Mouse (Mus musculus) neural tube, embryonic 15.5 days (tissue): Measurements from ENCODE around the gene Hhat. TPM values are rescaled to one million over a fixed set of nuclear protein-coding genes. Genes with fewer than 3 reads are reported as not detected.

ENCODE experiments used
- ATAC-seq: fragments of 200-750 bp; cut with Nextera tagmentation; 2 replicates; pipeline ENCODE4 v1.8.0; 2017; ENCODE audit warnings: mild to moderate bottlenecking, moderate TSS enrichment, moderate library complexity; ENCODE audit not compliant: low FRiP score
- H3K27ac ChIP-seq: fragments of 300-500 bp; sonication (generic); replicated peaks from 2 replicates; pipeline ENCODE4 v1.5.1; 2015; ENCODE audit warnings: mild to moderate bottlenecking, inconsistent platforms
- H3K27me3 ChIP-seq: fragments of 300-500 bp; sonication (generic); replicated peaks from 2 replicates; pipeline ENCODE4 v1.6.1; 2015; ENCODE audit warnings: inconsistent platforms
- H3K36me3 ChIP-seq: fragments of 300-500 bp; sonication (generic); 2 replicates; pipeline ENCODE4 v1.6.1; 2015; ENCODE audit warnings: inconsistent platforms
- H3K4me1 ChIP-seq: fragments of 300-500 bp; sonication (generic); 2 replicates; pipeline ENCODE4 v1.6.1; 2015; ENCODE audit warnings: inconsistent platforms
- H3K4me2 ChIP-seq: fragments of 300-500 bp; sonication (generic); 2 replicates; pipeline ENCODE4 v1.6.1; 2015; ENCODE audit warnings: inconsistent platforms, mild to moderate bottlenecking, moderate library complexity
- H3K4me3 ChIP-seq: fragments of 300-500 bp; sonication (generic); replicated peaks from 2 replicates; pipeline ENCODE4 v1.5.1; 2015; ENCODE audit warnings: mild to moderate bottlenecking, inconsistent platforms
- H3K9ac ChIP-seq: fragments of 300-500 bp; sonication (generic); replicated peaks from 2 replicates; pipeline ENCODE4 v1.6.1; 2015; ENCODE audit warnings: mild to moderate bottlenecking, inconsistent platforms
- H3K9me3 ChIP-seq: fragments of 300-500 bp; sonication (generic); replicated peaks from 2 replicates; pipeline ENCODE4 v1.6.1; 2016; ENCODE audit warnings: inconsistent platforms
- WGBS: fragments of 180-500 bp; shearing (Covaris S2); methylation state at CpG from one replicate; pipeline ENCODE4 v1.1.7; 2015; ENCODE audit warnings: mixed read lengths; 5-methylcytosine and 5-hydroxymethylcytosine counted together
- polyA plus RNA-seq: library from polyadenylated mRNA; unstranded; fragments of >200 nt; fragmentation: Nextera tagmentation; extraction: Ambion mirVana; gene quantifications from 2 replicates; pipeline ENCODE4 v1.2.1, GENCODE M21; 2015

Gene Hhat
- polyA plus RNA-seq, 1 experiment from 2014 or later: 4.6 TPM

DNA sequence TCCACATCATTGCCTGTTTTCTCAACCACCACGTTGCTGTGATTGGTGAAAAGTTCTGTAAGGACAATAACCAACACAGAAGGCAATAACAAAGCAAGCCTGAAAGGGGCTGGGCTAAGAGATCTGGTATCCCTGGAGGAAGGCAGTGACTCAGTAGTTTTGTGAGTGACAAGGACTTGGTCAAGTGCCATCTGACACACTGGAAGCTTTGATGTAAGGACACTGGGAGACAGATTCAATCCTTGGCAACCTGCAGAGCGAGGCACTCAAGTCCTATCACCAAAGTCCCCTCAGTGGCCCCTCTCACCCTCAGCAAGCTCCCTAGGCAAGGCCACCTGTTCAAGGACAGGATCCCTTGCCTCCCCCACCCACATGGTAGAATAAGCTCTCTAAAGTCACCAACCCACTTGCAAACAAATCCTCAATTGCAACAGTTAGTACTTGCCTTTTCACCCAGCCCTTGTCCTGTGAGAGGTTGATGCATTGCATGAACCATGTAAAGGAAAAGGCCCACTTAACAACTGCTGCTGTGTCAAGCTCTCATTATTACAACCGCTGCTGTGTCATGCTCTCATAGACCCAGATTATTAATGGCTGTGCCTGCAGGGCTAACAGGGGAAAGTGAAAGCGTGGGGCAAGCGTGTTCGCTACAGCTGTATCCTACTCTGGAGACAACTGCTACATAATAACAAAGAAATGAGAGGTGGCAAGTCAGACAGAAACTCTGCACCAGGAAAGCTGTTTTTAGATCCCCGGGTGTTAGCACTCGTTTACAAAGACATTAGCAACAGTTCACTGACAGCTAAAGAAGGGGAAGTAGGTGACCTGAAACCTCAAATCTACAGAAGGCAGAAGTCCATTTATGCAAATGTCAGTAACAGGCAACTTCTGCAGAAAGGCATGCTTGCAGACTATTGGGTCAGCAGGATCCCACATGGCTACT lies 18.1 kb downstream of the Hhat start:
- 16% methylated on average over 8 of the region's 8 CpGs for WGBS
- no peak for ATAC-seq
- peaks cover 29% of the 10 kb centered on the region for H3K4me1 ChIP-seq
- peak overlapping the region; percentile 51 for H3K27ac ChIP-seq
- H3K9ac ChIP-seq: no peak overlapping the region
- no peak overlapping the region for H3K4me3 ChIP-seq
- no peaks in the 10 kb centered on the region for H3K27me3 ChIP-seq
- H3K4me2 ChIP-seq: peak overlapping the region; percentile 19; the same call in 1 of the 2 replicates
- H3K36me3 ChIP-seq: no peaks in the 10 kb centered on the region
- H3K9me3 ChIP-seq: no peaks in the 10 kb centered on the region

DNA sequence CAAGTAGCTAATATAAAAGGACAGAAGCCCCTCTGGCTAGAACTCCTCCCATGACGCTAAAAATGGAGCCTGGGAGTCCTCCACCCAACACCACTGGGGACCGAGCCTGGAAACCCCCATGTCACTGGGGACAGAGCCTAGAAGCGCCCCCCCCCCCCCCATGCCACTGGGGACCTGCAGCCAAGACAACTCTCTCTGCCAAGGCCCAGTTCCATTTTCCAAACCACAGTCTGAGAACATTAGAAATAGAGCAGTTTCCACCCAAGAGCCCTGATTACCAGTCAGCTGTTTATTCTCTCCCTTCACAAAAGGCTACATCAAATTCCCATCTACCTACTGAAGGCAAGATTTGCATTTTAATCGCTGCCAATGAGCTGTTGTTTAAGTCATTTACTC lies 21.0 kb downstream of the Hhat start:
- Histone ChIP-seq H3K36me3 (no peaks in the 10 kb centered on the region), H3K4me3 (no peak overlapping the region), H3K4me1 (peaks cover 20% of the 10 kb centered on the region), H3K27me3 (no peaks in the 10 kb centered on the region), H3K9me3 (no peaks in the 10 kb centered on the region), H3K4me2 (no peak overlapping the region), H3K9ac (no peak overlapping the region), H3K27ac (0 out of 2 replicates have a peak overlapping the region, but pooled peaks have one; percentile 23)
- 0 out of 2 replicates have a peak, but pooled peaks have one; percentile 11 for ATAC-seq
- 61% methylated on average over 4 of the region's 4 CpGs for WGBS

DNA sequence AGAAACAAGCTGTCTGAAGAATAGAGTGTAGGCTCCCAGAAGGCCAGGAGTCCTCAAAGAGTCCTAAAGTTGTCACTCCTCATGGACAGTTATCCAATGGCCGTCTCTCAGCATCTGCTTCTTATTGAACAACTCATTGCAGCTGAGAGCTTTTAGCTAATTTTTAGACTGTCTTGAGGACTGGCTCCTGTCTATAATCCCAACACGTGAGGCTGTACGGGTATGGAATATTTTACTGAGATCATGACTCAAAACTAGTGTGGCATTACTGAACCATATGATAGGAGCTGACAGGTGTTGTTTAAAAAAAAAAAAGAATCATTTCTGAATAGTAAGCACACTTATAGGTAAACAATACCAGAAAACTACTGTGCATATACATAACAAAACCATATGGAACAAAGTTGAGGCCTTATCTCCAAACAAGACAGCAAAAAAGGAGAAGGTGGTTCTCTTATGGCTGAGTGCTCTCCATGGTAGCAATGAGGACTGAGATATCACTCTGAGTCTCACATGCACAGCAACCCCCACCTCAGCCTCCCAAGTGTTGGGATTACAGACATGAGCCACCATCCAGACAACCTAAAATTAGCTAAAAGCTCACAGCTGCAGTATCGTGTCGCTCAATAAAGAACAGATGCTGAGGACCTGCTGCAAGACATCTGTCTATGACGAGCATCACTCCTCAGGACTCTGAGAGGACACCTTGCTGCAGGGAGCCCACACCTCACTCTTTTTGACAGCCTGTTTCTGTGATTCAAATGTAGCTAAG lies 21.6 kb downstream of the Hhat start:
- peaks cover 20% of the 10 kb centered on the region for H3K4me1 ChIP-seq
- H3K9me3 ChIP-seq: no peaks in the 10 kb centered on the region
- H3K36me3 ChIP-seq: no peaks in the 10 kb centered on the region
- 83% methylated on average over 6 of the region's 6 CpGs for WGBS
- no peak overlapping the region for H3K9ac ChIP-seq
- no peak for ATAC-seq
- no peak overlapping the region for H3K4me2 ChIP-seq
- no peaks in the 10 kb centered on the region for H3K27me3 ChIP-seq
- 0 out of 2 replicates have a peak overlapping the region, but pooled peaks have one; percentile 23 for H3K27ac ChIP-seq
- H3K4me3 ChIP-seq: no peak overlapping the region

- Histone ChIP-seq H3K4me1 (peaks cover 5% of the 10 kb centered on the region; the same call in 1 of the 2 replicates), H3K4me2 (no peak overlapping the region), H3K27me3 (no peaks in the 10 kb centered on the region), H3K9ac (no peak overlapping the region), H3K9me3 (no peaks in the 10 kb centered on the region), H3K27ac (no peak overlapping the region), H3K36me3 (no peaks in the 10 kb centered on the region), H3K4me3 (no peak overlapping the region)
- 80% methylated on average over 6 of the region's 6 CpGs for WGBS
- no peak for ATAC-seq
Measured at GRCm38 (mm10) chr1:192746201-192746600, 24.8 kb downstream of the Hhat start.

GRCm38 (mm10) chr1:192745240-192746101 lies 25.6 kb downstream of the Hhat start:
- WGBS: 12% methylated on average over 16 of the region's 16 CpGs

GRCm38 (mm10) chr1:192744880-192745239 lies 26.2 kb downstream of the Hhat start:
- no peaks in the 10 kb centered on the region for H3K9me3 ChIP-seq
- WGBS: 64% methylated on average over 3 of the region's 3 CpGs
- no peaks in the 10 kb centered on the region for H3K27me3 ChIP-seq
- no peaks in the 10 kb centered on the region for H3K36me3 ChIP-seq
- no peak overlapping the region for H3K4me3 ChIP-seq
- H3K4me2 ChIP-seq: no peak overlapping the region
- peaks cover 1% of the 10 kb centered on the region; the same call in 1 of the 2 replicates for H3K4me1 ChIP-seq
- no peak overlapping the region for H3K9ac ChIP-seq
- ATAC-seq: no peak
- no peak overlapping the region for H3K27ac ChIP-seq

More at GRCm38 (mm10) chr1:192745240-192746101, 25.6 kb downstream of the Hhat start:
- Histone ChIP-seq H3K4me1 (peaks cover 5% of the 10 kb centered on the region; the same call in 1 of the 2 replicates), H3K4me2 (no peak overlapping the region), H3K36me3 (no peaks in the 10 kb centered on the region), H3K9ac (no peak overlapping the region), H3K4me3 (no peak overlapping the region), H3K27ac (no peak overlapping the region), H3K9me3 (no peaks in the 10 kb centered on the region), H3K27me3 (no peaks in the 10 kb centered on the region)
- no peak for ATAC-seq

DNA sequence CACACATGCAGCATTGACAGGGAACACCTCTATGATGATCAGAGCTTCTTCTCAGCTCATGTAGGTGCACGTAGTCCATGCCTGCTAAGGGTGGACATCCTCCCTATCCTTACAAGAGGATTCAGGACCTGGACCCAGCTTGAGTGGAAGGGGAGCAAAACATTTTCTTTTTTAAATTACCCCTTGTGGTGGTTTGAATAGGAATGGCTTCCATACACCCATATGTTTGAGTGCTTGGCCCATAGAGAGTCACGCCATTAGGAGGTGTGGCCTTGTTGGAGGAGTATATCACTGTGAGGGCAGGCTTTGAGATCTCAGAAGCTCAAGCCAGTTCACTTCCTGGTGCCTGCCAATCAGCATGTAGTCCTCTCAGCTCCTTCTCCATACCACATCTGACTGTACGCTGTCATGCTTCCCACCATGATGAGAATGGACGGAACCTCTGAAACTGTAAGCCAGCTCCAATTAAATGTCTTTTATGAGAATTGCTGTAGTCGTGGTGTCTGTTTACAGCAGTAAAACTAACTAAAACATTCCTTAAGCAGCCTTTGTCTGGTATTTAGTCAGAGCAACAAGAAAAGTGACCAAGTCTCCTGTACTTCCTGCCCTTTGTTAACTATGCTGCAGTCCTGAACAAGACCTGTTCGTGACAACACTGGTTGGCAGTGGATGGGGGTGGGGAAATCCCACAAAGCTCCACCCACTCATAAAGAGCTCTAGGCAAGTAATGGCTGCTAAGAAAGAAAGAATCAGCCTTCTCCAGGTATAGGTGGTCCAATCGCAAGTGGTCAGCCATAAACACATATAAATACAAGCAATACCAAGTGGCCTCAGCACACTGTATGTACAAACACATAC lies 28.4 kb downstream of the Hhat start:
- no peak for ATAC-seq
- WGBS: 73% methylated on average over 7 of the region's 7 CpGs
- no peaks in the 10 kb centered on the region for H3K27me3 ChIP-seq

DNA sequence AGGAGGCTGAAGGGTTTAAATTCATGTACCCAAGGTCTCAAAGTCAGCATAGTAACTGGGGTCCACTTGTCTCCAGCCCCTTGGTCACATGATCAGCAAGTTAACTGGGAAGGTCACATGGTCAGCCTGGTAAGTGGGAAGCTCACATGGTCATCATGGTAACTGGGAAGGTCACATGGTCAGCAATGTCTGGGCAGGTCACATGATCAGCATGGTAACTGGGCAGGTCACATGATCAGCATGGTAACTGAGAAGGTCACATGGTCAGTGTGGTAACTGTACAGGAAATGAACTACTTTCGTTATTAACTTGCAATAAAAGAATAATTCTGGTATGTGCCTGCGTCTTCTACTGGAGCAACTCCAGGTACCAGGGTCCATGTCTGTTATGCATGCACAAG lies 29.1 kb downstream of the Hhat start:
- ATAC-seq: no peak
- no peaks in the 10 kb centered on the region for H3K4me1 ChIP-seq
- no peak overlapping the region for H3K27ac ChIP-seq
- no peak overlapping the region for H3K4me3 ChIP-seq
- 95% methylated on average over 2 of the region's 2 CpGs for WGBS
- H3K9ac ChIP-seq: no peak overlapping the region
- no peaks in the 10 kb centered on the region for H3K9me3 ChIP-seq
- no peaks in the 10 kb centered on the region for H3K27me3 ChIP-seq
- no peak overlapping the region for H3K4me2 ChIP-seq
- H3K36me3 ChIP-seq: no peaks in the 10 kb centered on the region

More for the DNA sequence above, 28.4 kb downstream of the Hhat start:
- Histone ChIP-seq H3K9ac (no peak overlapping the region), H3K4me3 (no peak overlapping the region), H3K36me3 (no peaks in the 10 kb centered on the region), H3K27ac (no peak overlapping the region), H3K9me3 (no peaks in the 10 kb centered on the region), H3K4me2 (no peak overlapping the region), H3K4me1 (no peaks in the 10 kb centered on the region)

DNA sequence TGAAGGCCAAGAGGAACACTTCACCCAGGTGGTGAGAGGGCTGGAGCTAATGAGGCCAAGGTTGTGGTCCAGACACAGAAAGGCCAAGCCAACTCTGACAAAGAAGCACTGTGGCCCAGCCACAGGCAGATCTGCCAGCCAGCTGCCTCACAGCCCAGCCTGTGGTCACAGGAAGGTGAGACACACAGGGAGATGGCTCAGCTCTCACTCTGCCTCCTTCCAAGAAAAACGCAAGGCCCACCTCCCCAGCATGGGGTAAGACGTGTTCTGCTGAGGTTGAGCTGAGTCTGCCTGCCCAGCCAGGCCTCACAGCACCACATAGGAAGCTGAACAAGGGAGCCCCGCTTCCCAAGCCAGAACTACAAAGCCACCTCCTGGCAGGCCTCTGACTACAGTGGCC lies 34.5 kb downstream of the Hhat start:
- Histone ChIP-seq H3K9ac (no peak overlapping the region), H3K9me3 (no peaks in the 10 kb centered on the region), H3K36me3 (no peaks in the 10 kb centered on the region), H3K27ac (no peak overlapping the region; the same call in 1 of the 2 replicates), H3K27me3 (no peaks in the 10 kb centered on the region), H3K4me3 (no peak overlapping the region), H3K4me1 (peaks cover 10% of the 10 kb centered on the region; the same call in 1 of the 2 replicates), H3K4me2 (no peak overlapping the region)
- 67% methylated on average over 3 of the region's 3 CpGs for WGBS
- no peak for ATAC-seq

DNA sequence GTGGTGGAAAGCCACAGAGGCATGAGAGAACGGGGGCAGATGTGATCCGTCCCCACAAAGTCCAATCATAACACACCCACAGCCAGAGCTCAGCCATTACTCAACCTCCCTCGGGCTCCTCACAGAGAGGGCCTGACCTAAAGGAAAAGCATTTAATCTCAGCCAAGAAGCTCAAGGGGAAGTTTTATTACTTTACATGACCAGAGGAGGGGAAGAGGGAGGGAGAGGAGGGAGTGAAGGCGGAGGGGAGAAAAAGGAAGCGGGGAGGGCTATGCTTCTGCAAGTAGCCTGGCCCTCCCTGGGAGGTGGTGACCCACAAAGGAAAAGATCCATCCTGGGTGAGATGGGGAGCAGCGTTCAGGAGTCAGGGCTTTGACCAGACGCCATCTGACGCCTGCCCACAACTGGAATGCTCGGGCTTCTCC lies 35.0 kb downstream of the Hhat start:
- H3K4me2 ChIP-seq: no peak overlapping the region
- H3K4me1 ChIP-seq: peaks cover 10% of the 10 kb centered on the region; the same call in 1 of the 2 replicates
- no peak overlapping the region; the same call in 1 of the 2 replicates for H3K27ac ChIP-seq
- 51% methylated on average over 9 of the region's 9 CpGs for WGBS
- no peak overlapping the region for H3K4me3 ChIP-seq
- no peak overlapping the region for H3K9ac ChIP-seq
- no peaks in the 10 kb centered on the region for H3K27me3 ChIP-seq
- H3K36me3 ChIP-seq: no peaks in the 10 kb centered on the region
- no peak for ATAC-seq
- H3K9me3 ChIP-seq: no peaks in the 10 kb centered on the region
